Mouse (Mus musculus): ENCODE results near the gene Acrv1. TPM values are rescaled to one million over a fixed set of nuclear protein-coding genes. Genes with fewer than 3 reads are reported as not detected.

Acrv1 gene
- total RNA-seq (2023): not detected

DNA sequence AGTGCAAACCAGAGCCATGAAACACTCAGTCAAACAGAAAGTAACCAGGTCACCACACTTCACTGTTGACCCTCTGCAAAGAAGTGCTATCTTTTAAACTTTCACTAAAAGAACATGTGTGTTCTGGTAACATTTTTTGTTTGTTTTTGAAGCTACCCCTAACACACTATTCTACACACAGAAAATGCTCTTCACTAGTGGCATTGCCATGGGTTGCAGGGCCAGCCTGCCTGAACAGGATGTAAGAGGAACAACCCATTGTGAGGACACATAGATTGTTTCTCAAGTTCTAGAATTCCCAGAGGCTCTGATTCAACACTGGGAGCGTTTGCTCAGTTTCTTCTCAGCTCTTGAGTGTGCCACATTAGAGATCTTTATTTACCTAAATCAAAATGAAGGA, at the start of gene Acrv1:
Gene Acrv1 (plus strand): TSS at position 301 of the 400 bp plus-strand sequence.

DNA sequence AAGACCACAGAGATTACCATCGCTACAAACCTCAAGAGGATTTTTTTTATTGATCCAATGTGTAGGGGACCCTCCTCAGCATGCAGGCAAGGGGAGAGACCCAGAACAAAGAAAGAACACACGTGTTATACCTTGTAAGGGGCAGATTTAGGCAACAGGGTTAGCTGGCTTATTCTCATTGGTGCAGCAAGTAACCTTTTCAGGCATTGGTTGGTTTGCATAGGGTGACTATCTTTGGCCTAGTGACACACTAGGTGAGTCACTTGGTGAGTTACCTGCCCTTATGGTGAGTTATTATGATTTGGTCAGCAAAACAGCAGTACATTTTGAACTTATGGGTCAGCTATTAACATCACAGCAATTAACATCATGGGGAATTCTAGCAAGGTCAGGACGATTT, 49.7 kb upstream of the Acrv1 start, which contains the start of gene A630095E13Rik:
Gene A630095E13Rik (minus strand): TSS at position 101 of the 400 bp plus-strand sequence.

DNA sequence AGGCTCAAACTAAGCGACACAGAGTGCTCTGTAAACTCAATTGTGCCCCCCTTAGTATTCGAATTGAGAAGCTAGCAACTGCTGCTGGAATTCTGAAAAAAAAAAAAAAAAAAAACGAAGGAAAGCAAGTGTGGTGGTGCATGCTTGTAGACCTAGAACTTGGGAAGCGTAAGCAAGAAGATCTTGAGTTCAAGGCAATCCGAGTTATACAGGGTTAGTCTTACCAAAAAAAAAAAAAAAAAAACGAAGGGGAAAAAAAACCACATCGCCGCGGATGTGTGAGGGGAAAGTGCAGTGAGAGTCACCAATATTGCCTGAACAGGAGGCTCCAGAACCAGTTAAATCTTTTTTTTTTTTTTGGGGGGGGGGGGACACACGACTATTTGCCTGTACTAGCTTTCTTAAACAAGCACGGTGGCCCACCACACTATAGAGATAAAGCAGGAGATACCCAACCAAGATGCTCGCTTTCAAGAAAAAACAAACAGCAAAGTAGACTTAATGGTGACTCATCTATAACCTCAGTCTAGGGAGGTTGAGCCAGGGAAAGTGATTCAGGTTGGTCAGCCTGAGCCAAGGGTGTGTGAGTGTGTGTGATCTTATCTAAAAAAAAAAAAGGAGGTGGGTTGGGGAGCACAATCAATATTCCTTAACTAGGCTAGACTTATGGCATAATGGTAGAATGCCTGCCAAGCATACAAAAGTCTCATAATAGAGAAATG, 34.2 kb downstream of the Acrv1 start, which contains the start of gene Chek1:
Gene Chek1 (minus strand): TSS at position 32 of the 722 bp plus-strand sequence.

Other genes starting within 250 kb of the Acrv1 start
- not detected for gene Gm9513, start 217.6 kb upstream of the Acrv1 start, total RNA-seq (2023)
- not detected for gene Gm5615, start 151.3 kb upstream of the Acrv1 start, total RNA-seq (2023)
- not detected for gene Gm17689, start 110.6 kb upstream of the Acrv1 start, total RNA-seq (2023)
- gene A630095E13Rik, start 49.8 kb upstream of the Acrv1 start, total RNA-seq (2023): not detected
- 3.8 TPM for gene Chek1, start 33.8 kb downstream of the Acrv1 start, total RNA-seq (2023)
- 148 TPM for gene Stt3a, start 74.5 kb downstream of the Acrv1 start, total RNA-seq (2023)
- gene Ei24, start 104.2 kb downstream of the Acrv1 start, total RNA-seq (2023): 36.9 TPM
- gene Fez1, start 128.6 kb downstream of the Acrv1 start, total RNA-seq (2023): not detected

Measured in CD4-positive naive resting alpha-beta T cell, adult 57 days (primary cell).